Mouse (Mus musculus): ENCODE measurements around the gene Itpr2.

Gene Itpr2

DNA sequence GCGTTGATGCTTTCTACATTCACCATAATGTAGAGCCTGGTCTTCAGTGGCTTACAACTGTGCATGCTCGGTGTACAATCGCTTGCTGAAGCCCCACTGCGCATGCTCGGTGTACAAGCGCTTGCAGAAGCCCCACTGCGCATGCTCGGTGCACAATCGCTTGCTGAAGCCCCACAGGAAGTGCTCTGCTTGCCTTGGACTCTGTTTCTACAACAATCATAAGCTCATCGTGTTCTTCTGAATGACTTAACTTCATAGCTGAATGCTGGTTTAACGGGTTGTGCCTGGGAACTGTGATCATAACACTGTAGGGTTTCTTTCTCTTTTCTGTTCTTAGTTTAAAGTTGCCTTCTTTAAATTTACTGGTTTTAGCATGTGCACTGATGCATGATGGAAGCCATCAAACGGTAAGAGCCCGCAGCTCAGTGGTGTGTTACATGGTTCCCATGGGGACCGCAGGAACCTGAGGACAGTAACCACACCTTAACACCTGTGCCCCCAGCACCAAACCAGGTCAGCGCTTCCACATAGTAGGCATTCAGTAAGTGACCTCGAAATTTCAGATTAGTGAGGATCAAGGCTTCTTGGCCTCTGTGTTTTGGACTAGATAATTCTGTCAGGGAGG lies 90.5 kb downstream of the Itpr2 start:
- DNase-seq, result peak in 1 of 2 experiments; percentile 33

DNA sequence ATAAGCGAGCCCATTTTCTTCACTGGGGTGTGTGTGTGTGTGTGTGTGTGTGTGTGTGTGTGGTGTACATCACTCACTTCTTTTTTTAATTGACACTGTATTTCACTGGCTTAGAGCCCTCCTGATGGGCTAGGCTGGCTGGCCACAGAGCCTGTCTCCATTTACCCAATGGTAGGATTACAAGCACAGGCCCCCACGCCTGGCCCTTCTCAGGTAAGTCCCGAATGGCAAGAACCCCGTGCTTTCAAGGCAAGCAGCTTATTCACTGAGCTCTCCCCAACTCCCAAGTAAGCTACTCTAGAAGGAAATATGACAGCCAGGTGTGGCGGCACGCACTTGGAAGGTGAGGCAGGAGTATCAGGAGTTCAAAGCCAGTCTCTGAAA lies 91.6 kb downstream of the Itpr2 start:
- DNase-seq, result no peak

DNA sequence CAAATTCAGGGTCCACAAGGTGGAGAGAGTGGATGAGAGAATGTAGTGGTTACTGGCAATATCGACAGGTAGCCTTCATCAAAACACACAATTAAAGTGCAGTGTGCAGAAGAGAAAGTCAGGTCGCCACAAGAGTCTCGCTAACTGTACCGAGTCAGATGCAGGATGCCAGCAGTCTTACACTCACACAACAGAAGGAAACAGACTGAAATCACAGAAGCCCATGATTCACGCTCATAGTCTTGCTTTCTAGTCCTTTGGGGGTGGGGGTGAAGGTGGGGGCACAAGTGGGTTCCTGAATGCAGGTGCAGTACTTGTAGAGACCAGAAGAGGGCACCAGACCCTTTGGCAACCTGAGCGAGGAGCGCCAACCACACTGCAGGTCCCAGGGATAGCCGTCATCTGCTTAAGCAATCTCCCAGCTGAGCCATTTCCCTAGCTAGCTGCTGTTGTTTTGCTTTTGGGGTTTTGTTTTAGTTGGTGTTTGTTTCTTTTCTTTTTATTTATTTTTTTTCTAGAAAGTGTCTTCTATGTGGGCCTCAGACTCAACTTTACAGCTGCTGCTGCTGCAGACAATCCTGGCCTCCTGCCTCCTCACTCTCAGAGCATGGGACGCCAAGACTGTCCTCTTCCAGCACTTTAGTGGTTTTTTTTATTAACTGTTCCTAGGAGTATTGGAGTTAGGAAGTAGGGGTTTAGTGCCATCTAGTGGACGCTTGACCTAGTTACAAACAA lies 92.2 kb downstream of the Itpr2 start:
- peak; percentile 76 to 88 for DNase-seq

DNA sequence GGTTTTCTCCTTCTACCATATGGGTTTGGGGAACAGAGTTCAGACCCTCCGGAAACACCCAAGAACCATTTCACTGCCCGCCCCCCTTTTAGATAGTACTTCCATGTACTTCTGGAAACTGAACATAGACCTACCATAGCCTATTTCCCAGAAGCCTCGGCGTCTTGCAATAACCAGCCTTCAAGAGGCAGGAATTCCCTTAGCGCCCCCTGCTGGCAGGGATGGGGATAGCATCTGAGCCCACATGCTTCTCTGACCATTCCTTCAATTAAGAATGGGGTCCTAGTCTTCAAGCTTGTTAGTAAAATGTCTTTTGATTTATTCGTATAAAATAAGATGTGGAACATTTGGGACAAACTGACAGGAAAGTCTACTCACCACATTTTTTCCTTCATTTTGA lies 96.6 kb downstream of the Itpr2 start:
- DNase-seq, result peak; percentile 34 to 47

DNA sequence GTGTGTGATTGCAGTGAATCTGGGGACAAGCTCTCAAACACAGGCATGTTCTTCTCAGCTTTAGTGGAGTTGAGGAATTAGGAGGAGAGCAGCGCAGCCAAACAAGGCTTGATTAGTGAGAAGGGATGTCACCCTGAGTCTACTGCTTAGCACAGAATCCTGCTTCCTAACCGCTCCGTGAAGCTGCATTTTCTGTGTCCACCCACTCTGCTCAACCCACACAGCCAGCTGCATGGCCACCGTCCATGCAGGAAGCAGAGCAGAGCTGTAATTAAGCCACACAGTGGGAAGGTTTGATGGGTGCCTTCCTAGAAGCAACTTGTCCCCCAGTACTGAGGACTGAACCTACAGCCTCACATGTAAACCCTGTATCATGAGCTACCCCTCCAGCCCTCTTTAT lies 97.1 kb downstream of the Itpr2 start:
- DNase-seq, result no peak

DNA sequence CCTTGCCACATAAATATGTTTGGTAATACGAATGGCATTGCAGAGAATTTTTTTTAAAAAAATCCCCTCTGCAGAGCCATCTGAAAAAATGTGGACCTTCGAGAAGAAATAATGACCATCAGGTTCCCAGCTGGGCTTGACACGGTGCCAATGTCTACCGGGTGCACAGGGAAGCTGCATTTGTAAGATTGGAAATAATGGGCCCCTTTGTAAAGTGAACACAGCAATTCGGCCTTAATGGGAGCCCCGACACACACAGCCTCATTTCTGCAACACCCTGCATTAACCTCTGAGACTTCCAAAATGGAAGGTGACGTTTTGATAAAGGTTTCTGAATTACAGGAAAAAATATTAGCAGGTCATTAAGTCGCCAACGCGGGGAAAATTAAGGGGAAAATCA lies 97.9 kb downstream of the Itpr2 start:
- no peak for DNase-seq

DNA sequence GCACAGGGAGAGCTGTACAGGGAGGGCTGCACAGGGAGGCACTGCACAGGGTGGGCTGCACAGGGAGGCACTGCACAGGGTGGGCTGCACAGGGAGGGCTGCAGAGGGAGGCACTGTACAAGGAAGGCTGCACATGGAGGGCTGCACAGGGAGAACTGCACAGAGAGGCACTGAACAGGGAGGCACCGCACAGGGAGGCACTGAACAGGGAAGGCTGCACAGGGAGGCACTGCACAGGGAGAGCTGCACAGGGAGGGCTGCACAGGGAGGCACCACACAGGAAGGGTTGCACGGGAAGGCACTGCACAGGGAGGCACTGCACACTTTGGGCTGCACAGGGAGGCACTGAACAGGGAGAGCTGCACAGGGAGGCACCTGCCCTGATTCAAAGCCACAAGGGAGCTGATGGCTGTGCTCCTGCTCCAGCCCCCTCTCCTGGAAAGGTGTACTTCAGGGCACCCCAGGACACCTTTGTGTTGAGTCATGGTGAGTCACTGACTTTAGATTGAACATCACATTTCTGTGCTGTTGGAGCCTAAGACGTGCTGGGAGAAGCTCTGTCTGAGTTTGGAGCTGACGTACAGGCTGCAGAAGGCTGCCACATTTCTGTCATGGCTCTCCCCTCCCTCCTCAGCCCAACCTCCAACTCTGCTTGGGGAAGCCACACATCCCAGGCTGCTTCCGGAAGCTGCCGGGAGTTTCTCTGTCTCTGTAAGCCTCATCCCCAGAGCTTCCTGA lies 98.9 kb downstream of the Itpr2 start:
- peak in 1 of 2 experiments; percentile 40 for DNase-seq

DNA sequence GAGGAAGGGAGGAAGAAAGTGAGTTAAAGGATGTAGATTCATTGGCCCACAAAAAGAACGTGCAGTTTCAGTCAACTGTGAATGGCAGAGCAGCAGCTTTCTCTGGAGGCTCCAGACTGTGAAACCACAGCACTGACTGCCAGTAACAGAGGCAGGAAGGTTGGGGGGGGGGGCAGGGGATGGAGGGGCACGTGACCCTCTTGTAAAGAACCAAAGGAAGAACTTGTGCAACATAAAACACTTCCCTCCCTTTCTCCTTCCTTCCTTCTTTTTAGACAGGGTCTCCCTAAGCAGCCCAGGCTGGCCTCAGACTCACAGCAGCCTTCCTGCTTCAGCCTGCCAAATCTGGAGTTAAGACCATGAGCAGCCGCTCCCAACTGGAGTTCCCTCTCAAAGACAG lies 104.2 kb downstream of the Itpr2 start:
- no peak for DNase-seq

DNA sequence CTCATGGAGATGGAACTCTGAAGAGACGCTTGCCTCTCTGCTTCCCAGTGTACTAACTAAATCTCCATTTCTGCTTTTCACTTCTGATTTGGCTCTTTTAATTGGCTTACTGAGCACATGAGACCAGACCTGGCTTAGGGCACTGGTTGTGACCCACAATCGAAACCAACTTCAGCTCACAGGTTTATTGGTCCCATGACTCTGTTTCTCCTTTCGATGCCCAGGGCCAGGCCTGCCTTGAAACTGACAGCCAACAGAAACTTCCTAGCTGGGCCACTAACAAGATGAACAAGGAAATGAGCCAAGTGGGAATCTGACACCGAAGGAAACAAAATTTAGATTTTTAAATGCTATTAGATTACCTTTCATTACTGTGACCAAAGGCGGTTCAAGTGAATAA lies 105.8 kb downstream of the Itpr2 start:
- no peak for DNase-seq

DNA sequence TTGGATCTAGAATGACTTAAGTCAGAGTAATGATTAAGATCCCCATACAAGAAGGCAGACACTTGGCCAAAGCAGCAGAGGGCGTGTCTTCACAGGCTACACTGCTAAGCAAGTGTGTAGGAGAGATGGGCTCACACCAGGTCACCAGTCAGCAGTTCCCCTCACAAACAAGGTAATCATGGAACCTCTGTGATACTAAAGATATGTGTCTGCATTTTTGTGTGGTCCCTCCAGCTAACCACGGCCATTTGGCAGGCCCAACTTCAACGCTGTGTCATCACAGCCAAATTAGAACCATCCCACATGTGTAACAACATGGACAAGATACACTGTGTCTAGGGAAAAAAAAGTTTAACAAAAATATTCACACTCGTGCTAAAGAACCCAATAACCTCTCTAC lies 106.4 kb downstream of the Itpr2 start:
- DNase-seq, result no peak

DNA sequence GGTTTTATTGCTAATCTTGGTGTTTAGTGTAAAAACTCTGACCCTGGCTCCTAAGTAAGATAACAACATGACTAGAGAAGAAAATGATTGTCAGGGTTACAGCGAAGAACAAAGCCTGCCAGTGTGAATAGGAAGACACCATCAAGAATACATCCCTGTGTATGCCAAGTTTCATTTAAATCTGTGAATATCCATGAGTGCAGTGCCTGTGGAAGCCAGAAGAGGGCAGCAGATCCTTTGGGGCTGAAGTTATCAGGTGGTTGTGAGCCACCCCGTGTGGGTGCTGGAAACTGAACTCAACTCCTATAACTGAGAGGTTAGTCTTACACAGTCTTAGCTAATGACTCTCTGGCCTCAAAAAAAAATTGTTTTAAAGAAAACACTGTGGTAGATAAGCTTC lies 109.8 kb downstream of the Itpr2 start:
- no peak for DNase-seq

DNA sequence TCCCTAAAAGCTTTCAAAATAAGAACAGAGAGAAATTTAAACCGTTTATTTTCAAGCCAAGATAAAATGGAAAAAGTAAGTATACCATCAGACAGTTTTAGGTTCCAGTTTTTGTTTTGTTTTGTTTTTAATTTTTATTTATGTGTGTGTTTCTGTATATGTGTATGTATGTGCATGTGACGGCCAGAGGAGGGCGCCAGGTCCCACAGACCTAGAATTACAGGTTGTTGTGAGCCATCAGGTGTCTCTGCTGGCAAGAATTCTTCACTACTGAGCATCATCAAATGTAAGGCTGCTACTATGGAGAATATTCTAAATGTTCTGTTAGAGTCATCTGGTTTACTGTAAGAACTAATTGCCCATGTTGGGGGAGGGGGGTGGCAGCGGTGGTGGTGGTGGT lies 111.9 kb downstream of the Itpr2 start:
- no peak for DNase-seq

DNA sequence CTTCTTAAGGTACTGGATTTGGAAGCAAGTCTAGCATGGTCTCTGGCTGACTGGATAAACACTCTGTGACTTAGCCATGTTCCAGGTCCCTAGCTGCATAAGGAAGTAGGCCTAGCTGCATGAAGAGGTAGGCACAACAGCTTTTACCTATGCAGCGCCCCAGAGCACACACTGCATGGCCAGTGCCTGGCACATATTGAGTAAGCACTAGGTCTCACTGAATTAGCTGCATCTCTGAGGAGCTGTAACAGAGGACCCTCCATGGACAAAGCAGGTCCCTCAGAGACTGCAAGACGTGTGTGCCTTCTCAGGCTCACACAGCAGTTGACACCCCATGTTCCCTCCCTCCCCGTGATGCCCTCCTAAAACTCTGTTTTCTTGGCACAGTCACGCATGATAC lies 114.0 kb downstream of the Itpr2 start:
- no peak for DNase-seq

DNA sequence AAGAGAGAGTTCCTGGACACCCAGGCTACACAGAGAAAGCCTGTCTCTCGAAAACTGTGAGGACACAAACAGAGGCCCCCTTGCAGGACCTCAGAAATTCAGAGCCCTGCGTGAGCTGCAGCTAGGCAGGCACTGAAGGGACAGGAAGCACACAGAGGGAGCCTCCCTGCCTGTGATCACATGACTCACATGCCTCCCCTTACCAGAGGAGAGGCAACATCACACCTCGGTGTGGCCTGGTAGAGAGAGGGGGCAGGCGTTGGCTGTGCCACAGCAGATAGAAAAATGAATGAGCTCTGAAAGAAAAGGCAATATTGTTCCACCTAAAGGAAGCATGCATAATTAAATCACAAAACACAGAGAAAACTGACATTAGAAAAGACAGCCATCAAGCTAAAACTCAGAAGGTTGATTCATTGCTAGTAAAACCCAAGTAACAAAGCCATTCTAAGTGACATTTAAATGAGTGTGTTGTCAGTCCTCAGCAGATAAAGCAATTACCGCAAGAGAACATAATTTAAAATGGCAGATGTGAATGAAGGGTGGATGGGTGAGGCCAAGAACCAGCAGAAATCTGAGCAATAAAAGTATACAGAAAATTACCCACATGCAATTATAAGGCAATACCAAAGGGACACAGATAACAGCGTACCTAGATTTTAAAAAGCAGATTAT lies 114.8 kb downstream of the Itpr2 start:
- DNase-seq, result no peak

DNA sequence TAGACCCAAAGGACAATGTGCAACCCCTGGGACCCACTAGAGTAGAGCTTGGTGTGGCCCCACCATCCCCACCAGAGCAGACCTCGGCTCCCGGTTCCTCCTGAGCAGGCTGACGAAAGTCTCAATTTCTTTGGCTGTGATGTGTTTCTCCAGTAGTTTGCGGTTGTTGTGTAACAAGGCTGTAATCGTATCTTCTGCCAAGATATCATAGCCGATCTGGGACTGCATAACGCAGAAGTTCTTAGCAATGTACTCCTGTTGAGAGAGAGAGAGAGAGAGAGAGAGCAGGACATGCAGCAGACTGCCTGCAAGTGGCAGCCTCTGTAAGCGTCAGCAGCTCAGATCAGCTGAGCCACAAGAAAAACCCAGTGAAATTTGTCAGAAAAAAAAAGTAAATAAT lies 122.8 kb downstream of the Itpr2 start:
- no peak for DNase-seq

DNA sequence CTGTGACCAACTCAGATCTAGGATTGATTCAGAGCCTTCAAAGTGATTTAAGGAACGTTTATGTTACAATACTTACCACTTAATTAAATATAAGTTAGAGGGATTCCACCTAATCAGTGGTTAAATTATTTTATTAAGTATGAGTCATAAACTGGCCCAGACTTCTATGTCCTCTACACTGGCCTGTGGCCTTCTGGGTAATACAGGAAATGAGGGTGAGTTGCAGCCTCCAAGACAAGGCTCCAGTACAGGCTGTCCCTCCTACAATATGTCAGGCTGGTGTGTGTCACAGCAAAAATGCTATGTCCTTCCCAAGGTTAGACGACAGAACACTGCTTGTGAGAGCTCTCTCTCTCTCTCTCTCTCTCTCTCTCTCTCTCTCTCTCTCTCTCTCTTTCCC lies 130.5 kb downstream of the Itpr2 start:
- no peak for DNase-seq

DNA sequence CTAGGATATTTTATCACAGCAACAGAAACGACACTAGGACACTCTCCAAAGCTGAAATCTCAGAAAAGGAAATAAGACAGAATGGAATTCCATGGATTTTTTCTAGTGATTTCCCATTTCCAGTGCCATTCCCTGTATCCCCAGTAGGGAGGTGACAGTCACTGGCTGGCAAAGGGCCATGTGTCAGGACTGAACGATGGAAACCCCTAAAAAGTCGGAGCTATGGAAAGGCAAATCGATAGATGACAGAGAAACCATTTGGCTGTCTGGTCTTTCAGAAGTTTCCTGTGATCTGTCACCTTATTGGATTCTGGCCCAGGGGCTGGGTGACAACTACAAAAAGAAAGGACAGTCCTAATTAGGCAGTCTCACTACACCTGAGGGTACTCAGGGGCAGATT lies 135.8 kb downstream of the Itpr2 start:
- no peak for DNase-seq

DNA sequence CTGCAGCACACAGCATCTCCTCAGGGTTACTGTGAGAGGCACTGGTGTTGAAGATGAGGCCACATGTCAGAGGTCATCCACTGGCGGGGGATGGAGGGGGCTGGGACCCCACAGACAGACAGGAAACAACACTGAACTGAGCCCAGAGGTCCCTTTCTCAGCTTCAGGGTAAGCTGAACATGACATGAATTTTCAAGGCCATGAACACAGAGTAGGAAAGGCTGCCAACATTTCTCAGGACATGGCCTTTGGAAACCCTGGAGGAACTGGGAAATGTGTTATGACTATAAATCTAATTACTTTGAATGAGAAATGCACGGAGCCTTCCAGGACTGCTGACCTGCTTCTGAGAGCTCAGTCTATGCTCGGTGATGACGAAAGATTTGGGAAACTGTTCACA lies 144.1 kb downstream of the Itpr2 start:
- peak; percentile 20 to 62 for DNase-seq

DNA sequence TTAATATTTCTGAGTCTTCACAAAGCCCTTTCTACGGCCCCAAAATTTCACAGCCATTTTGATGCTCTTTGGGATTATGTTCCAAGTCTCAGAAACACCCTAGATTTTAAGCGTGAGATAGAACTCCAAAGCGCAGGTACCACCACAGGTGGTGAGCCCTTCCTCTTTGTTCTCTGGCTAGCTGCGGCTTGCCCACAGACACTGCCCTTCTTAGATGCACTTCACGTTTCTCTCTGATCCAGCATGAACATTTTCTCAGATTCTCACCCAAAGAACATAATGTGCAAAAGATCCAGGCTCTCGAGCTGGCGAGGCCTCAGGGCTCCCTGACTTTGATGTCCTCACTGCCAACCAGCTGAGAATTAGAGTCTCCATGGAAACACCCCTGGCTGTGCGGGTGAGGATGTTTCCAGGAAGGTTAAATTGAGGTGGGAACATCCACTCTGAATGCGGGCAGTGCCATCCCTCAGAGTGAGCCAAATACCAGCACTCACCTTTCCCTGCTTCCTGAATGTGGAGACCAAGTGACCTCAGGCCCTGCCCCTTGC lies 149.7 kb downstream of the Itpr2 start:
- DNase-seq, result no peak

DNA sequence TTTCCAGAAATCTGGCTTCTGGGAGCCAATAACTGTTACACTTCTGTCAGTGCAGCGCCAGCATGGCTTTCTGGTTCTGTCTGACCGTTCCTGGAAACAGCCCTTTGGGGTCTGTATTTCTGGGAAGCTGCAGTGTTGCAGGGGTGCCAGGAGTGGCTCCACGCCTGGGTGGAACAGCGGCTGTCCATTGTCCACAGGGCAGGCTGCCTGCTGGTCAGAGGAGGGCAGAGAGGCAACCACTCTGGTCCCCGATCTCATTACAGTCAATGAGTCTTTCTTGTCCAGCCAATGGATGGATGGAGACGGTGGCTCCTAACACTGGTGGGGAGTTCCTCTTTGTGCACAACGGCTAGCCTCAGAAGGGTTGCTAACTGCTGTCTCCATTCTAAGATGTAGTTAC lies 150.2 kb downstream of the Itpr2 start:
- no peak for DNase-seq

DNA sequence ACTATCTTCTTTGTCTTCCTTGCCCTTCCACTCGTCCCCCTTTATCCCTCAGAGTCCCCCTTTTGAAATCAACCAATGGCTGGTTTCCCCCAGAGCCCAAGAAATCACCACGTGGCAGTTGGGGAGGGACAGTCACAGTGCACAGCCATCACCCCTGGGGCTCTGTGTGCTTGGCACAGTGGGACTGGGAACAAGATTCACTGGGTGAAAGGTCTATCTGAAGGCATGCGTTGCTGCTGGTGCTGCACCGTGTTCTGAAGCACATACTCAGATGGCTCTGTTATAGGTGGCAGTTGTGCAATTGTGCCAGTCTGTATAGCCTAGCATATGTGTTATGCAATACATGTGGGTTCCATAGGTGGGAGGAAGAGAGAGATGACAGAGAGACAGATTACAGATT lies 154.5 kb downstream of the Itpr2 start:
- no peak for DNase-seq

DNA sequence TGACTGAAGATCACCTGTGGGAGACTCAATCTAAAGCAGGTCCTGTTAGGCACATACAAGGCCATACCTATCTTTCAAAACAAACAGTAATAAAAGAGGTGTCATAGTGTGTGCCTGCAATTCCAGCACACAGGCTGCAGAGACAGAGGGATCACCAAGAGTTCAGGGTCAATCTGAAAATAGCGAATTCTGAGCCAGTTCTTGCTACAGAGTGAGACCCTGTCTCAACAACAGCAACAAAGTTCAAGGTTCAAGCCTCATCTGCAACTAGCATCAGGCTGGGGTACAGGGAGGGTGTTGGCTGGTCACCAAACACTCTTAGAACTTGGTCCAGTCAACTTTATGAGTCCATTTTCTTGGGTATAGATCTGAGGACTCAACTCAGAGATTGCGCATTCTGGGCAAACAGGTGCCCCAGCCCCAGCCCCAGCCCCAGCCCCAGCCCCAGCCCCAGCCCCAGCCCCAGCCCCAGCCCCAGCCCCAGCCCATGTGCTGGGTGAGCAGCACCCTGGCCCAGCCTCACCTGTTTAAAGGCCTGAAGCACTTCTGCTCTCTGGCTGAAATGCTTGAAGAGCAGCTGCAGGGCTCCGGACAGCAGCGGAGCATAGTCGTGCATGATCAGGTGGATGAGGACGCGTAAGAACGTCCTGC lies 155.4 kb downstream of the Itpr2 start:
- DNase-seq, result no peak

DNA sequence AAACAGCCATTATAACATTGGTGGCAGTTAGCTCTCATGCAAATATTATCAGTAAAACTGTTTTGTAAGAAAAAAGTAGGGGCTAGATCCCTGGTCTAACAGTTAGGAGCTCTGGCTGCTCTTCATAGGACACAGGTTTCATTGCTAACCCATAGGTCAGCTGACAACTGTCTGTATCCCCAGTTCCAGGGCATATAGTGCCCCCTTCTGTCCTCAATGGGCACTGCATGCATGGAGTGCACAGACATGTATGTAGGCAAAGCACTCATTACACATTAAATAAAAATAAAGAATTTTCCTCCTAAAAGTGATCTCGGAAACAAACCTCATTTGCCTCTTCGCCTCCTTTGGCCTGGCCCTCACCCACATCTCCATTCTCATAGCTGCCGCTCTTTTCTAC lies 157.3 kb downstream of the Itpr2 start:
- peak in 1 of 2 experiments; percentile 31 for DNase-seq

Measured in lung, postnatal 4 days (tissue).